Mouse (Mus musculus): ENCODE results near the gene Cdh10.

Gene Cdh10

DNA sequence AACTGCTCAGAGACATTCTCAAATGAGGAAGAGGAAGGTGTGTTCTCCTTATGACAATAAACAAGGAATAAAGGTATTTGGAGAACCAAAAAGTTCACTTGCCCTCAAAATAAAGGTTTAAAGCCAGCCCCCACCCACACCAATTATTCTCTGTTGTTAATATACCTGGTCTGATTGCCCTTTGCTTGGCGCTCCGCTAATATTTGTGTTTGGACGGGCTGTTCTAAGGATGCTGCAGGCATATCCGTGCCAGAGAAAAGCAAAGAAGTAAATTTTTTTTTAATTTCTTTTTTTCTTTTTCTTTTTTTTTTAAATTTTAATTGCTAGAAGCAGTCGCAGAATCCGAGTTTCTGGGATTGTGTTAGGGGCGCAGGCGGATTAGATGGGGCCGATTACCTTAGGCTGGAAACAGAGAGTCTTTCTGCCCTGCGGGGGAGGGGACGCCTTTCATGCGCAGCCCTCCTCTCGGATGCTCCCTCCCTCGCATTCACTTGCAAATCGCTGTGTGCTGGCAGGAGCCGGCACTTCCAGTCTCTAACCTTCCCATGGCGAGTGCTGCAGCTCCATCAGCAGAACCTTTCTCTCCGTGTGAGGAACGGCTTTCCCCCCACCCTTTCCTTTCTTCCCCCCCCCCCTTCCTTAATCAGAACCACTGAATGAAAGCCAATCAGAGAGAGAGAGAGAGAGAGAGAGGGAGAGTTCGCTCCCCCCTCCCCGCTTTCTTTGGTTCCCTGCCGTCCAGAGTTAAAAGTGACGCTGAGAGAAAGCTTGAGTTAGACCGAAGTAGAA is at the start of gene Cdh10:
Gene Cdh10 (plus strand): TSS at position 763 of the 789 bp plus-strand sequence.
- no peak for DNase-seq (ENCODE audit: low read depth)

- no peak for DNase-seq (ENCODE audit: low read depth)
Measured at GRCm38 (mm10) chr15:18809148-18809827, 9.5 kb upstream of the Cdh10 start.

- DNase-seq (ENCODE audit: low read depth), result no peak
Measured at GRCm38 (mm10) chr15:18817707-18818106, 1.0 kb upstream of the Cdh10 start.

DNA sequence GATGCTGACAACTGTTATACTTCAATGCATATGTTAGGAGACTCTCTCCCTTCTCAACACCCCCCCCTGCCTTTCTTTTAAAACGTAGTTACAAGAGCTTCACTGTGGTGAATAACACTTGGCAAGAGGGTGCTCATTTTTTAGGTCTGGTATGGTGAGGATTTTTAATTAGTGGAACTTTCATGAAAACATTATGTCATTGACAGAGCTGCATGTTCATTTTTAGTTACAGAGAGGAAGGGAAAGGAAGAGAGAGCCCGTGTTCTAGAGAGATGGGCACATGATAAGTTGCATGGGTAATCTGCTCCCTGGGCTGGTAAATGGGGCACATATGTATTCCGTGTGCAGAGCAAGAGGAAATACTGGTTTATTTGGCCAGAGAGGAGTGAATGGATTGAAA is 1.5 kb downstream of the Cdh10 start:
- no peak for DNase-seq (ENCODE audit: low read depth)

DNA sequence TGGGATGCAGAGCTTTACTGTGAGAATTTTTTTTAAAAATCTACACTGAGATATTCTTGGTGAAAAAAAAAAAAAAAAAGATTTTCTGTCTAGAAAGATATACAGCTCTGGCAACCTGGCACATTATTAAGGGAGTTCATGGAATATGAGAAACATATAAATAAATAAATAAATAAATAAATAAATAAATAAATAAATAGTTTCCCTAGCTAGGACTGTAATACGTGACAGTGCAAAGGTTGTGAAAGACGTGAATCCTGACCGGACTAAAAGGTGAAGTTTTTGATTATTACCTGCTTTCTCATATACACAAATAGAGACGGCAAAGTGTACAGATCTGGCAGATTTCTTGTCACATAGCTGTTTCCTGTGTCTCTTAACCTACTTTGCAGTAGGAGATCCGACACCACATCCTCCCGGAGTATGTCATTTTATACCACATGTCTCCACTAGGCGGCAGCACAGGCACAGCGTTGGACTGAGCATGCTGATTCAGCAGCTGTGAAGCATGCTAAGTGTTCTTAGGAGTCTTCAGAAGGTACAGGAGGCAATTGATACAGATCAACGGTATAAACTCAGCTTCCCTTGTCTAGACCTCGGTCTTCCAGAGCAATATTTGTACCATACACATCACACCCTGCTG is 2.5 kb downstream of the Cdh10 start:
- no peak for DNase-seq (ENCODE audit: low read depth)

- no peak for DNase-seq (ENCODE audit: low read depth)
Measured at GRCm38 (mm10) chr15:18823420-18823819, 4.7 kb downstream of the Cdh10 start.

DNA sequence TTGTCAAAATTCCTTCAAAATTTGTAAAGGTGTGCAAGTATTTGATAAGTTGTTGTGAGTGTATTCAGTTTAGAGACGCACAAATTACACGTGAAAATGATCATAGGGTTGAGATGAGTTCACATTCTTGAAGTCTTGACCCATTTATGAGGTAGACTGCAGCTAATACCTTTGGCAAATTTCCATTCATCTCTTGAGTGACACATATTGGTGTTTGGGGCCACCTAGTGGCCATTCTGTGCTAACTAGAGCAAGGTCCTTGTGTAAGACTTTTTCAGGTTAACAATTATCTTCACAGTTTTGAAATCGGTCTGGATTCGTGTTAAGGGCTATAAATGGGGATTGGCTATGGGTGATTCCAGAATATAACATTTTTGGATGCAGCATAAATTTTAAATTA is 13.5 kb downstream of the Cdh10 start:
- no peak for DNase-seq (ENCODE audit: low read depth)

DNA sequence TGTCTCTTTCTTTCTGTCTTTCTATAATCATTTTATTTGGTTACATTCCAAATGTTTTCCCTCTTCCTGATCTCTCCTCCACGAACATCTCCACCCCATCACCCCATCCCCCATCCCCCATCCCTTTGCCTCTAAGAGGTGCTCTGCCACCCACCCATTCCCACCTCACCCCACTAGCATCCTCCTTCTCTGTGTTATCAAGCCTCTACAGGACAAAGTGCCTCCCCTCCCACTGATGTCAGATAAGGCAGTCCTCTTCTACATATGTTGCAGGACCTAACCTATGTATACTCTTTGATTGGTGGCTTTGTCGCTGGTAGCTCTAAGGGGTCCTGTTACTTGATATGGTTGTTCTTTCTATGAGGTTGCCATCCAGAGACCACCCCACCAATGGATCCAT is 23.0 kb downstream of the Cdh10 start:
- DNase-seq (ENCODE audit: low read depth), result no peak

DNA sequence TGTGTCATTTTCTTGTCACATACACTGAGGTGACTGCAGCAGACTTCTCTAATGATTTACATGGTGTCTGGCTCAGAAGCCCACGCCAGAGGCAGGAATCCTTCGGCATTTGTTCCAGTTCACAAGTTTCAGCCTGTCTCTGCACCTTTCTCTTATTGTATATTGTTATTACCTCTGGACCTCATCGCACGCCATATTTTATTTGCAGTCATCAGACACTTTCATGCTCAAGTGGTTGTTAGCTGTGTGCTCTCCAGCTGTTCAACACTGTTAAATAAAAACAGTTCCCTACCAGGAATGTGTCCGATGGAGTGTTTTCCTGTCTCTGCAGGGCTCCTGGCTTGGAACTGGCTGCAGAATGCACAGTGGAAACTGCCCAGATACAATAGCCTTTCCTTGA is 26.1 kb downstream of the Cdh10 start:
- DNase-seq (ENCODE audit: low read depth), result no peak

DNA sequence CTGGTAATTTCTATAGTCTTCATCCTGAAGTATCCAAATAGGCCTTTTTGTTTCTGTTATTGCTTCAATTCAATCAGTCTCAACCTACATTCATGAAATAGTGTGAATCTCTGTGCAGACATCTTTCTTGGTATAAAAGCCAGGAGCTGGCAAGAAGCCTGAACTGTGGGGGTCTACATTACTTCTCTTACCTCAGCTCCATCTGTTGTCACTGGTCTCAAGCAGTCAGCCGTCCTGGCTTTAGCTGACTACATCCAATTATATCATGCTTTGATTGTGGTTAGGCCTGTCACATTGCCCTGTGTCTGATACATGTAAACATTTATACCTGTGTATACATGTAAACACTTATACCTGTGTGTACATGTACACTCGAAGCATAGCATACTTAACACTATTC is 31.8 kb downstream of the Cdh10 start:
- no peak for DNase-seq (ENCODE audit: low read depth)

GRCm38 (mm10) chr15:18858135-18858534 is 39.4 kb downstream of the Cdh10 start:
- no peak for DNase-seq (ENCODE audit: low read depth)

DNA sequence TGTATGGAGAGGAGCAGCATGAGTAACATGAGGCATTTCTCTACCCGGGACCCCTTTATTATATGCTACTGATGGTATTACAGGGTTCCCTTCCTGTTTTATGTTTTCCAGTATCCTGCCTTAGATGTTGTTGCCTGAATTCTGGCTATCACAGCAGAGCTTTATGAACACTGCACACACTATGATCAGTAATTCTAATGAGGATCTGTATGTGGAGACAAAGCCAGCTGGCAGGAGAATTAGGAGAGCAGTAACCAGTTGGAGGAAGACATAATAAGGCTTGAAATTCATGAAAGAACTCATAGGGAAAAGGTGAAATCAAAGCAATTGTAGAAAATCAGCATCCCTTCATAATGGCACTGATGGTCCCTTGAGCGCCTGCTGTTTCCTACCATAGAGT is 51.1 kb downstream of the Cdh10 start:
- no peak for DNase-seq (ENCODE audit: low read depth)

GRCm38 (mm10) chr15:18881467-18881866 is 62.7 kb downstream of the Cdh10 start:
- DNase-seq (ENCODE audit: low read depth), result no peak

GRCm38 (mm10) chr15:18886673-18887072 is 67.9 kb downstream of the Cdh10 start:
- DNase-seq (ENCODE audit: low read depth), result no peak

- no peak for DNase-seq (ENCODE audit: low read depth)
Measured at GRCm38 (mm10) chr15:18888912-18889311, 70.2 kb downstream of the Cdh10 start.

DNA sequence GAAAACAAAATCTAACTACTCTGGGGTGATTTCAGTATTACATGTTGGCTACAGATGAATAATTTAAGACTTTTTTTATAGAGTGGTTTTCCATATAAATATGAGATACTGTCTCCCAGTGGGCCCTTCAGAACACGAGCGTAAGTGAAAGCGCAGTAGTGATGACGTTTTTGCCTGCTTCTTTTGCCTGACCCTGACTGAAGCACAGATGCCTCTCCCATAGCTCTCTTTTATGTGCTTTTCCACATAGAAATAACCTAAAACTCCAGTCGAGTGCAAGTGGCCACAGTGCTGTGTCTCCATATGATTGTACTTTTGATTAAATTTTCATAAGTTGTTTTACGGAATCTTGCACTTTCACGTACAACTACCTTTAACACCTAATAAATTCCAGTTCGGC is 71.6 kb downstream of the Cdh10 start:
- no peak for DNase-seq (ENCODE audit: low read depth)

GRCm38 (mm10) chr15:18900776-18901175 is 82.0 kb downstream of the Cdh10 start:
- DNase-seq (ENCODE audit: low read depth), result no peak

- DNase-seq (ENCODE audit: low read depth), result no peak
Measured at GRCm38 (mm10) chr15:18904131-18904530, 85.4 kb downstream of the Cdh10 start.

DNA sequence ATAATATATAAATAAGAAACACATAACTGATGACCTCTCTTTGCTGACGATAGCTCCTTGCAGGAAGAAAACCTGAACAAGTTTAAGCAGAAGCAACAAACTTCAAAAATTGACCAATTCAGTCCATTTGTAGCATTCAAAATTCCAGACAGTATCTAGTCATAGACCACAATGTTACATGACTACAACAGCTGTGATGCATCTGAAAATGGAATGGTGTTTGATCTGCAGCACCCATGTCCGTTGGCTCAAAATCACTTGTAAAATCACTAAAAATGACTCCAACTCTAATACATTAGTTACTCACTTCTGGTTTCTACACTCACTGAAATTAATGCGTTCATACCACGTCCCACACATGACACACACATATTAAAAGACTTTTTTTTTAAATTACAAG is 91.9 kb downstream of the Cdh10 start:
- DNase-seq (ENCODE audit: low read depth), result no peak

DNA sequence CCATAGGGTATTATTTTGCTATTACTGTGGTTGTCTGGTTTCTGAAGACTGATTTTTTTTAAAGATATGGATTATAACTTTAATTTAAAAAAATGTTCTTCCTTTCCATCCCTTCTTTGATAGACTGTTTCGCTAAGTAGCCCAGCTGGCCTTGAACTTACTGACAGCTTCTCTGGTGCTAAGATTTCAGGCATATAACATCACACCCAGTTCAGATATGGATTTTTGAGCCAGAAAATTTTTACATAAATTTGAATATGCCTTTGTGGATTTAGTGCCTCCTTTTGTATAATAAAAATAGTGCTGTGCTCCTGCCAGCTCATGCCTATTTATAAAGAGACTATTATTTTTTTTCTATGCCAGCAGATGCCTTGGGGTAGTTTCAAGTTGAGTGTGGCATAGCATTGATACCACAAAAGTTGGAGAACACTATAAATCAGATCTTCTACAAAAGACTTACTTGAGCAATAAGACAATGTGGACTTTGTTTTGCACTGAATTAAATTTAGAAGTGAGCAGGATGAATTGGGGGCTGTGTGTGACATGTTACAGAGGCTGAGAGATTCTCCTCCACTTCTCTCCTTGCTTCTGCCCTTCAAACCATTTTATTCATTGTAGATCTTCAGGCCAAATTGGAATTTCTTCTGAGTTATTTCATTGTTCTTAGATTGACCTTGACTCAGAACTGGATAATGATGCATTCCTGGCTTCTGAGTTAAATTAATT is 106.8 kb downstream of the Cdh10 start:
- DNase-seq (ENCODE audit: low read depth), result no peak

DNA sequence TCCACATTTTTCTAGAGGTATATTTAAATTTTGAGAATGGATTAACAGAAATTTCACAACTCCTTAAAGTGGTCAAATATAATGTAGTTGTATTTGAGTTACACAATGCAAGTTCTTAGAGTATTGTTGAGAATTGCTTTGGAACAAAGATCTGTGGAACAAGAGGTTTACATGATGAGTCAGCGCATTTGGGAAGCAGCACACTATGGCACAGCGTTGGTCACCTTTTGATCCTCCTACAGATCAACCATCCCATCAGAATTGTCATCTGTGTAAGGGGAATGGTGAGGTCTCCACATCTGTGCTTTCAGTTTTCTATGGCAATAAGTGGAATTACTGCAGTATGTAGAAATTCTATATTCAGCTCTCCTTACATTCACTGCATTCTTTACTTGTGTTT is 108.2 kb downstream of the Cdh10 start:
- no peak for DNase-seq (ENCODE audit: low read depth)

GRCm38 (mm10) chr15:18952266-18952665 is 133.5 kb downstream of the Cdh10 start:
- DNase-seq (ENCODE audit: low read depth), result no peak

DNA sequence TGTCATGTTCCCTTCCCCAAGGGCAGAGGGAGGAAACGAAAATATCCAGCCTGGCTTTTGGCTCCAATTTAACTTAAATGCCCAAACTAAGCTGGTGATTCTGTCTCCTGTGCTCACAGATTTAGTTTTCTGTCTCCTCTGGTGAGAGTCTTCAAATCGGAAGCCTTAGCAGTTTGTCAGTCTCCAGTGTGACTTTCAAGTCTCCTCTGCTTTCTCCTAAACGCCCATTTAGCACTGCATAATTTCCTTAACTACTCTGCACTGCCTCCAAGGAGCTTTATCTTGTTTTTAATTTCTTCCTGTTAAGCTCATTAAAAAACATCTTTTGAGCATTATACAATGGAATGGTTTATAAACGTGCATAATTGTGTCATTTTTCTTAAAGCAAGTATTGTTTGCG is 156.3 kb downstream of the Cdh10 start:
- no peak for DNase-seq (ENCODE audit: low read depth)
